Mouse (Mus musculus) small intestine, adult 2 months (tissue): ENCODE measurements around the gene Olfr1253. TPM values are rescaled to one million over a fixed set of nuclear protein-coding genes. Genes with fewer than 3 reads are reported as not detected.

ENCODE experiments used
- H3K27ac ChIP-seq: fragments of 200-500 bp; 2 replicates; pipeline ENCODE4 v1.5.1; 2012; ENCODE audit warnings: low read depth, low read length, control low read depth, inconsistent platforms; ENCODE audit not compliant: insufficient read depth
- H3K27me3 ChIP-seq: fragments of 200-500 bp; 2 replicates; pipeline ENCODE4 v1.6.1; 2012; ENCODE audit warnings: mild to moderate bottlenecking, moderate library complexity, low read length, inconsistent platforms; ENCODE audit not compliant: control insufficient read depth, insufficient read depth
- H3K36me3 ChIP-seq: fragments of 200-500 bp; 2 replicates; pipeline ENCODE4 v1.6.1; 2012; ENCODE audit warnings: mild to moderate bottlenecking, low read length, control low read depth, inconsistent platforms; ENCODE audit not compliant: control insufficient read depth, insufficient read depth
- H3K4me1 ChIP-seq: fragments of 200-500 bp; 2 replicates; pipeline ENCODE4 v1.6.1; 2012; ENCODE audit warnings: low read length, inconsistent platforms, mixed read lengths; ENCODE audit not compliant: control insufficient read depth, insufficient read depth, insufficient read length
- H3K4me3 ChIP-seq: fragments of 200-500 bp; 2 replicates; pipeline ENCODE4 v1.5.1; 2012; ENCODE audit warnings: low read depth, mild to moderate bottlenecking, control low read depth, inconsistent platforms, low read length, moderate library complexity
- CTCF ChIP-seq: fragments of 200-500 bp; IDR thresholded peaks from 2 replicates; pipeline ENCODE4 v1.5.1; 2012; ENCODE audit warnings: low read depth, mild to moderate bottlenecking, control low read depth, inconsistent platforms, low read length, moderate library complexity, mixed read lengths; ENCODE audit not compliant: insufficient replicate concordance, insufficient read length; ENCODE audit errors: extremely low read depth
- POLR2A ChIP-seq: fragments of 200-500 bp; IDR thresholded peaks from 2 replicates; pipeline ENCODE4 v1.6.1; 2012; ENCODE audit warnings: low read depth, mild to moderate bottlenecking, control low read depth, inconsistent platforms, low read length, moderate library complexity
- WGBS: fragments of 180-500 bp; shearing (Covaris S2); methylation state at CpG from one replicate; pipeline ENCODE4 v1.1.7; 2018; 5-methylcytosine and 5-hydroxymethylcytosine counted together
- polyA plus RNA-seq: library from polyadenylated mRNA; depleted of rRNA; stranded (reverse); fragments of >200 nt; gene quantifications from 2 replicates; pipeline ENCODE4 v1.2.3, GENCODE M21; 2012; rRNA removed

The Olfr1253 gene
- polyA plus RNA-seq: not detected in 2 replicates

DNA sequence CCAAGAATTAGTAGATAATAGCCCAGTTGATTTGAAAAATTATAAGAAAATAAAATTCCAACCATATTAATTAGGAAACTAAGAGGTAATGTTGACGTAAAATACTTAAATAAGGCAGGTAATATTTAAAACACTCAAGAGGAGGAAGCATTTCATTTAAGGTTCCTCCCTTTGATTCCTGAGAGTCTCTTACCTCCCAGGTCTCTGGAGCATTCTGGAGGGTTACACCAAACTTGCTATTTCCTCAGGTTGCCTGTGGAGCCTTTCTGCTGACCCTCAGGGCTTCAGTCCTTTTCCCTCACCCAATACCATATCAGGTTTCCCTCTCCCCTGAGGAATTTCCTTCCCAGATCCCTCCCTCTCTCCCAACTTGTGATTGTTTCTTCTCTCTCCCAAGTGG lies at the start of gene Olfr1253:
Olfr1253 (minus strand) TSS at position 101 of the 400 bp plus-strand sequence.
- no peak for TF ChIP-seq POLR2A
- TF ChIP-seq CTCF: no peak
- Histone ChIP-seq H3K36me3 (no peaks in the 10 kb centered on the region), H3K27me3 (no peaks in the 10 kb centered on the region), H3K4me1 (no peaks in the 10 kb centered on the region), H3K4me3 (no peak within 1 kb of the TSS), H3K27ac (no peak within 1 kb of the TSS)
- WGBS: 92% methylated on average over 1 of the region's 1 CpGs

- Histone ChIP-seq H3K27ac (no peak overlapping the region), H3K36me3 (no peaks in the 10 kb centered on the region), H3K4me3 (no peak overlapping the region), H3K27me3 (no peaks in the 10 kb centered on the region), H3K4me1 (no peaks in the 10 kb centered on the region)
- no peak for TF ChIP-seq POLR2A
- TF ChIP-seq CTCF: no peak
- 90% methylated on average over 3 of the region's 3 CpGs for WGBS
These were observed 42.7 kb upstream of the Olfr1253 start for GRCm38 (mm10) chr2:89799583-89799982.

GRCm38 (mm10) chr2:89793519-89793918 lies 36.6 kb upstream of the Olfr1253 start, which contains the start of gene Olfr1254:
Olfr1254 (minus strand) TSS chr2:89793619.
- Histone ChIP-seq H3K4me1 (no peaks in the 10 kb centered on the region), H3K27me3 (no peaks in the 10 kb centered on the region), H3K36me3 (no peaks in the 10 kb centered on the region), H3K27ac (no peak within 1 kb of the TSS), H3K4me3 (no peak within 1 kb of the TSS)
- TF ChIP-seq CTCF: no peak
- no peak for TF ChIP-seq POLR2A

GRCm38 (mm10) chr2:89724912-89725311 lies 32.0 kb downstream of the Olfr1253 start, which contains the start of gene Olfr1252:
Olfr1252 (minus strand) TSS chr2:89725012.
- no peak for TF ChIP-seq POLR2A
- no peak for TF ChIP-seq CTCF
- 13% methylated on average over 1 of the region's 1 CpGs for WGBS
- Histone ChIP-seq H3K4me1 (no peaks in the 10 kb centered on the region), H3K36me3 (no peaks in the 10 kb centered on the region), H3K4me3 (no peak within 1 kb of the TSS), H3K27ac (no peak within 1 kb of the TSS), H3K27me3 (no peaks in the 10 kb centered on the region)

Other genes starting within 250 kb of the Olfr1253 start
- gene Olfr1243, start 225.6 kb downstream of the Olfr1253 start, polyA plus RNA-seq: not detected in 2 replicates
- gene Olfr1245, start 178.6 kb downstream of the Olfr1253 start, polyA plus RNA-seq: not detected in 2 replicates
- gene Olfr1246, start 163.9 kb downstream of the Olfr1253 start, polyA plus RNA-seq: not detected in 2 replicates
- gene Olfr1247, start 143.0 kb downstream of the Olfr1253 start, polyA plus RNA-seq: not detected in 2 replicates
- gene Olfr1248, start 138.8 kb downstream of the Olfr1253 start, polyA plus RNA-seq: not detected in 2 replicates
- gene Olfr1249, start 122.1 kb downstream of the Olfr1253 start, polyA plus RNA-seq: not detected in 2 replicates
- gene Olfr1250, start 95.6 kb downstream of the Olfr1253 start, polyA plus RNA-seq: not detected in 2 replicates
- not detected in 2 replicates for gene Olfr1251, start 85.2 kb downstream of the Olfr1253 start, polyA plus RNA-seq
- not detected in 2 replicates for gene Olfr1252, start 32.1 kb downstream of the Olfr1253 start, polyA plus RNA-seq
- not detected in 2 replicates for gene Olfr1254, start 36.5 kb upstream of the Olfr1253 start, polyA plus RNA-seq
- not detected in 2 replicates for gene Olfr1255, start 55.0 kb upstream of the Olfr1253 start, polyA plus RNA-seq
- not detected in 2 replicates for gene Olfr1256, start 84.5 kb upstream of the Olfr1253 start, polyA plus RNA-seq
- gene Olfr48, start 91.1 kb upstream of the Olfr1253 start, polyA plus RNA-seq: not detected in 2 replicates
- not detected in 2 replicates for gene Olfr1257, start 121.3 kb upstream of the Olfr1253 start, polyA plus RNA-seq
- gene Olfr1258, start 170.2 kb upstream of the Olfr1253 start, polyA plus RNA-seq: not detected in 2 replicates
- gene Olfr1259, start 191.6 kb upstream of the Olfr1253 start, polyA plus RNA-seq: 0.18 TPM in 1 of 2 replicates, not detected in the other
- not detected in 2 replicates for gene Olfr1260, start 217.2 kb upstream of the Olfr1253 start, polyA plus RNA-seq
- not detected in 2 replicates for gene Olfr1261, start 234.1 kb upstream of the Olfr1253 start, polyA plus RNA-seq
- gene Olfr1262, start 243.1 kb upstream of the Olfr1253 start, polyA plus RNA-seq: not detected in 2 replicates